Mouse (Mus musculus) ES-Bruce4 (cell line): ENCODE data around the gene Aebp2.

Experiments used
- CTCF ChIP-seq: IDR thresholded peaks from one replicate; pipeline ENCODE4 v1.8.1; 2011; ENCODE audit warnings: low read depth, low read length
- EP300 ChIP-seq: IDR thresholded peaks from 2 replicates; pipeline ENCODE4 v1.6.1; 2011; ENCODE audit warnings: low read depth, low read length; ENCODE audit not compliant: insufficient read depth
- POLR2A ChIP-seq: IDR thresholded peaks from one replicate; pipeline ENCODE4 v1.8.1; 2011; ENCODE audit warnings: low read length; ENCODE audit not compliant: insufficient read depth

DNA sequence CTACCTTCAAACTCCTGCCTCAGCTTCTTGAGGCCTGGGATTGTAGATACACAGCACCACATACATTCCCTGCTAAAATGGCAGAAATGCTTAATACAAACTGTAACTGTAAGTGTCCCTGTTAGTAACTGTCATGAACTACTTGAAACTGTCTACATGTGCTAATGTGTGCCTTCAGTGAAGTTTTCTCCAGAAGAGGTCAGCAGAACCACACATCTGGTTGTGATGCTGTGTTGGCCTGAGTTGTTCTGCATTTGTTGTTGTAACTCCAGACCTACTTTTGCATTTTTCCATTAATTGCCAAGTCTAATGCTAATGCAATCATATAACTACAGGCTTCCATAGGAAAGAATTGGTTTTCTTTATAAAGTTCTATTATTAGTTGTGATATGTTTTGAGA is 23.5 kb downstream of the Aebp2 start:
- TF ChIP-seq EP300 (no peak), CTCF (no peak), POLR2A (no peak)
